Mouse (Mus musculus): Measurements from ENCODE around the gene Cbwd1.

GRCm38 (mm10) chr19:24886888-24887287 lies 74.5 kb downstream of the Cbwd1 start:
- no peak for TF ChIP-seq TAL1 (IDR thresholded peaks at IDR 0.05; ENCODE audit: low read length)
- no peak for TF ChIP-seq GATA1 (IDR thresholded peaks at IDR 0.05; ENCODE audit: low read length)

Data from erythroblast, embryonic 14.5 days (primary cell).